Mouse (Mus musculus) bone marrow, adult 2 months (tissue): ENCODE measurements around the gene Cpt1a.

Experiments used
- CTCF ChIP-seq: fragments of 200-500 bp; IDR thresholded peaks from 2 replicates; pipeline ENCODE4 v1.5.1; 2011; ENCODE audit warnings: low read length, control low read depth; ENCODE audit not compliant: control insufficient read depth, insufficient read depth
- POLR2A ChIP-seq: fragments of 200-500 bp; IDR thresholded peaks from 2 replicates; pipeline ENCODE4 v1.6.1; 2011; ENCODE audit warnings: low read depth, mild to moderate bottlenecking, control low read depth, low read length, borderline replicate concordance; ENCODE audit not compliant: control insufficient read depth

DNA sequence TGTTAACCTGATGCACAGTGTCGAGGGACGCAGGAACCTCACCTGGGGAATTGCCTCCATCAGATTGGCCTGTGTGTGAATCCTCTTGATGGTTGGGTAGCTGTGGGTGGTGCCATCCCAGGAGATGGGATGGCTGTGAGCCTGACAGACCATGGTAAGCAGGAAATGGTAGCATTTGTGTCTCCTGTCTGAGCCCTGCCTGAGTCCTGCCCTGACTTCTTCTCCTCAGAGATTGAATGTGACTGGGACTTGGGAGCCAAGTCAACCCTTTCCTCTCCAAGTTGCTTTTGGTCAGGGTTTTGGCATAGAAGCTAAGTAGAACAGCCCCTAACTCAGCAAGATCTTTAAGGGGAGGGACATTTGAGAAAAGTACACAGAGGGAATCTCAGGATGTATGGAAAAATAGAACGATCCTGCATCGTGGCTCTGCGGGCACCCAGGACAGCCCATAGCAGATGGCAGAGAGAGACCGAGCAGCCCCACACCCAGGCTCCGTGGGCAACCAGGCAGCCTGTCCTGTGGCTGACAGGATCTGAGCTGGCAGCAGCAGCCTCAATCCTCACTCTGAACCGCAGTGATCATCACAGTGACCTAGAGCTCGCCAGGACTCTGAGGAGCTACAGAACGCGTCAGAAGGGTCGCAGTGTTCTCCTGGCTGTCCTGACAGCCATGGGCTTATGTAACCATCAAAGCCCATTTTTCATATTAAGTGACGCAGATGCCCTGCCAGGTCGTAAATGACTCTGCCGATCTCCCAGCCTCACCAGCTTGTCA is 106.1 kb downstream of the Cpt1a start:
- TF ChIP-seq CTCF (no peak), POLR2A (no peak)
